Mouse (Mus musculus) hindbrain, embryonic 15.5 days (tissue): ENCODE data around the gene Ptges3. TPM values are rescaled to one million over a fixed set of nuclear protein-coding genes. Genes with fewer than 3 reads are reported as not detected.
A peak's percentile ranks its signal among the peaks of the same experiment; 100 is the strongest.
"Not testable (repeated sequence)": the region's sequence is repeated elsewhere in the genome, so short reads cannot be mapped to it uniquely, and the experiment has no call there.

Source experiments
- ATAC-seq: fragments of 200-750 bp; cut with Nextera tagmentation; 2 replicates; pipeline ENCODE4 v1.8.0; 2017; ENCODE audit warnings: low read depth, moderate number of reproducible peaks, moderate TSS enrichment; ENCODE audit not compliant: low FRiP score
- H3K27ac ChIP-seq: fragments of 300-500 bp; sonication (generic); replicated peaks from 2 replicates; pipeline ENCODE4 v1.5.1; 2015; ENCODE audit warnings: mild to moderate bottlenecking, inconsistent platforms
- H3K27me3 ChIP-seq: fragments of 300-500 bp; sonication (generic); 2 replicates; pipeline ENCODE4 v1.6.1; 2015; ENCODE audit warnings: control low read depth, inconsistent platforms
- H3K36me3 ChIP-seq: fragments of 300-500 bp; sonication (generic); 2 replicates; pipeline ENCODE4 v1.6.1; 2015; ENCODE audit warnings: control low read depth, inconsistent platforms
- H3K4me1 ChIP-seq: fragments of 300-500 bp; sonication (generic); replicated peaks from 2 replicates; pipeline ENCODE4 v1.6.1; 2015; ENCODE audit warnings: control low read depth, inconsistent platforms
- H3K4me2 ChIP-seq: fragments of 300-500 bp; sonication (generic); 2 replicates; pipeline ENCODE4 v1.6.1; 2015; ENCODE audit warnings: moderate library complexity, mild to moderate bottlenecking, inconsistent platforms
- H3K4me3 ChIP-seq: fragments of 300-500 bp; sonication (generic); 2 replicates; pipeline ENCODE4 v1.5.1; 2015; ENCODE audit warnings: mild to moderate bottlenecking, inconsistent platforms
- H3K9ac ChIP-seq: fragments of 300-500 bp; sonication (generic); 2 replicates; pipeline ENCODE4 v1.6.1; 2015; ENCODE audit warnings: inconsistent platforms
- H3K9me3 ChIP-seq: fragments of 300-500 bp; sonication (generic); 2 replicates; pipeline ENCODE4 v1.6.1; 2016; ENCODE audit warnings: control low read depth, inconsistent platforms
- WGBS: fragments of 180-500 bp; shearing (Covaris S2); methylation state at CpG from one replicate; pipeline ENCODE4 v1.1.7; 2015; 5-methylcytosine and 5-hydroxymethylcytosine counted together
- polyA plus RNA-seq: library from polyadenylated mRNA; unstranded; fragments of >200 nt; fragmentation: Nextera tagmentation; extraction: Ambion mirVana; gene quantifications from 2 replicates; pipeline ENCODE4 v1.2.1, GENCODE M21; 2015

Gene Ptges3
- polyA plus RNA-seq, 1 experiment from 2014 or later: 371 TPM

DNA sequence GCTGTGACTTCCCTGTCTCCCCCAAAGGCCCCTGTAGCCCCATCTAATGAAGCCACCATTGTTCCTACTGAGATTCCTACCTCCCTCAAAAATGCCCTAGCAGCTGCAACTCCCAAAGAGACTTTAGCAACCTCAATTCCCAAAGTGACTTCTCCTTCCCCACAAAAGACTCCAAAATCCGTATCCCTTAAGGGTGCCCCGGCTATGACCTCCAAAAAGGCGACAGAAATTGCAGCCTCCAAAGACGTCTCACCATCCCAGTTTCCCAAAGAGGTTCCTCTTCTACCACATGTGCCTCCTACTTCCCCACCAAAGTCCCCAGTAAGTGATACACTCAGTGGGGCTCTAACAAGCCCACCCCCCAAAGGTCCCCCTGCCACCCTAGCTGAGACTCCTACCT is 17.1 kb upstream of the Ptges3 start:
- Histone ChIP-seq H3K4me3 (no peak overlapping the region), H3K4me2 (no peak overlapping the region), H3K9me3 (no peaks in the 10 kb centered on the region), H3K27me3 (no peaks in the 10 kb centered on the region), H3K4me1 (peaks cover 36% of the 10 kb centered on the region), H3K36me3 (peaks cover 45% of the 10 kb centered on the region), H3K9ac (no peak overlapping the region), H3K27ac (no peak overlapping the region)
- 76% methylated on average over 4 of the region's 4 CpGs for WGBS
- ATAC-seq: no peak

DNA sequence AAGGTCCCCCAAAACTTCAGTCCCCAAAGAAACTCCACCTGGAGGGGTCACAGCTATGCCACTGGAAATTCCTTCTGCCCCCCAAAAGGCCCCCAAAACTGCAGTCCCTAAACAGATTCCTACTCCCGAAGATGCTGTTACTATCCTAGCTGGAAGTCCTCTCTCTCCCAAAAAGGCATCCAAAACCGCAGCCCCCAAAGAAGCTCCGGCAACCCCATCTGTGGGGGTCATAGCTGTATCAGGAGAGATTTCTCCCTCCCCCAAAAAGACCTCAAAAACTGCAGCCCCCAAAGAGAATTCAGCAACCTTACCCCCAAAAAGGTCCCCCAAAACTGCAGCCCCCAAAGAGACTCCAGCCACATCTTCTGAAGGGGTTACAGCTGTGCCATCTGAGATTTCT is 16.3 kb upstream of the Ptges3 start:
- ATAC-seq: no peak
- Histone ChIP-seq H3K9ac (no peak overlapping the region), H3K4me1 (peaks cover 27% of the 10 kb centered on the region), H3K9me3 (no peaks in the 10 kb centered on the region), H3K27ac (no peak overlapping the region), H3K36me3 (peaks cover 51% of the 10 kb centered on the region), H3K4me2 (no peak overlapping the region), H3K27me3 (no peaks in the 10 kb centered on the region), H3K4me3 (no peak overlapping the region)
- WGBS: 94% methylated on average over 3 of the region's 3 CpGs

DNA sequence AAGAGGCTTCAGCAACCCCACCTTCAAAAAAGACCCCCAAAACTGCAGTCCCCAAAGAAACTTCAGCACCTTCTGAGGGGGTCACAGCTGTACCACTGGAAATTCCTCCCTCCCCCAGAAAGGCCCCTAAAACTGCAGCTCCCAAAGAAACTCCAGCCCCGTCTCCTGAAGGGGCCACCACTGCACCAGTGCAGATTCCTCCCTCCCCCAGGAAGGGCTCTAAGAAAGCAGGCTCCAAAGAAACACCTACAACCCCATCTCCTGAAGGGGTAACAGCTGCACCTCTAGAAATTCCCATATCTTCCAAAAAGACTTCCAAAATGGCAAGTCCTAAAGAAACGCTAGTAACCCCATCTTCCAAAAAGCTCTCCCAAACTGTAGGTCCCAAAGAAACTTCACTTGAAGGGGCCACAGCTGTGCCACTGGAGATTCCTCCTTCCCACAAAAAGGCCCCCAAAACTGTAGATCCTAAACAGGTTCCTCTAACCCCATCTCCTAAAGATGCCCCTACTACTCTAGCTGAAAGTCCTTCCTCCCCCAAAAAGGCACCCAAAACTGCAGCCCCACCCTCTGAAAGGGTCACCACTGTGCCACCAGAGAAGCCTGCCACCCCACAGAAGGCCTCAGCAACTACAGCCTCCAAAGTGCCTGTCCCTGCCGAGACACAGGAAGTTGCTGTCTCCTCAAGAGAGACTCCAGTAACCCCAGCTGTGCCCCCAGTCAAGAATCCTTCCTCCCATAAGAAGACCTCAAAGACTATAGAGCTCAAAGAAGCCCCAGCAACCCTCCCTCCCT is 15.5 kb upstream of the Ptges3 start:
- no peak; the same call in 1 of the 2 replicates for ATAC-seq
- no peak overlapping the region for H3K27ac ChIP-seq
- peaks cover 20% of the 10 kb centered on the region for H3K4me1 ChIP-seq
- no peak overlapping the region for H3K4me3 ChIP-seq
- H3K36me3 ChIP-seq: peaks cover 59% of the 10 kb centered on the region
- H3K27me3 ChIP-seq: no peaks in the 10 kb centered on the region
- WGBS: 72% methylated on average over 3 of the region's 3 CpGs
- H3K4me2 ChIP-seq: no peak overlapping the region
- H3K9ac ChIP-seq: no peak overlapping the region
- H3K9me3 ChIP-seq: no peaks in the 10 kb centered on the region

DNA sequence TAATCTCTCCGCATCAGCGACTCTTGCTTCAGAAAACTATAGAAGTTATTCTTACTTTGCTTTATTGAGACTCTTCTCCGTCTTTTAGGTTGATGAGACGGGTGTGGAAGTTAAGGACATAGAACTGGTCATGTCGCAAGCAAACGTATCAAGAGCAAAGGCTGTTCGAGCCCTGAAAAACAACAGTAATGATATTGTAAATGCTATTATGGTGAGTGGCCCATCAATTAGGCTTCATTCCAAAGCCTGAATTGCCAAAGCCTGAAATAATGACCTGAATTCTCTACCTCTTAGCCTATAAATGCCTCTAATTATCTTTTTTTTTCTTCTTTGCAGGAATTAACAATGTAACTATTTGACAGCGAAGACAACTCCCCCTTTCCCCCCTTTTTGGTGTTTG is 10.6 kb upstream of the Ptges3 start:
- Histone ChIP-seq H3K9me3 (no peaks in the 10 kb centered on the region), H3K4me2 (no peak overlapping the region), H3K36me3 (peaks cover 64% of the 10 kb centered on the region), H3K27ac (no peak overlapping the region), H3K9ac (no peak overlapping the region), H3K27me3 (no peaks in the 10 kb centered on the region), H3K4me3 (no peak overlapping the region), H3K4me1 (peaks cover 8% of the 10 kb centered on the region; the same call in 1 of the 2 replicates)
- no peak for ATAC-seq
- WGBS: 96% methylated on average over 8 of the region's 8 CpGs

DNA sequence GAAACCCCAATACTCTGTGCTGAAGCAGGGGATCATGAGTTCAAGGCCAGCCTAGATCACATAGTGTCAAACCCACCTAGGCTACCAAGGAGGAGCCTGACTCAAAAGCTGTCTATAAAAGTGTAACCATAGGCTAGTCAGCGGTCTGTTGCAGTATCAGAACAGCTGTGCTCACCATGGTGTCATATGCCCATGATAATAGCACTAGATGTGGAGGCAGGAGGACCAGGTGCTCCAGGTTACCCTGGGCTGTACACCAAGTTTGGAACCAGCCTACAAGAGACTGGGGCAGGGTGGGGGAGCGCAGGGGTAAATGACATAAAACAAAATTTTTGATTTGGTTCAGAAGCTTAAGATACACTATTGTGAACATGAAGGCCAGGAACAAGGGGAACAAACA is 9.0 kb upstream of the Ptges3 start:
- H3K27me3 ChIP-seq: no peaks in the 10 kb centered on the region
- no peak overlapping the region for H3K9ac ChIP-seq
- no peak overlapping the region for H3K4me3 ChIP-seq
- no peak overlapping the region for H3K4me2 ChIP-seq
- peaks cover 59% of the 10 kb centered on the region for H3K36me3 ChIP-seq
- no peak for ATAC-seq
- no peaks in the 10 kb centered on the region for H3K9me3 ChIP-seq
- H3K27ac ChIP-seq: no peak overlapping the region
- 94% methylated on average over 2 of the region's 2 CpGs for WGBS
- H3K4me1 ChIP-seq: peaks cover 3% of the 10 kb centered on the region; the same call in 1 of the 2 replicates

DNA sequence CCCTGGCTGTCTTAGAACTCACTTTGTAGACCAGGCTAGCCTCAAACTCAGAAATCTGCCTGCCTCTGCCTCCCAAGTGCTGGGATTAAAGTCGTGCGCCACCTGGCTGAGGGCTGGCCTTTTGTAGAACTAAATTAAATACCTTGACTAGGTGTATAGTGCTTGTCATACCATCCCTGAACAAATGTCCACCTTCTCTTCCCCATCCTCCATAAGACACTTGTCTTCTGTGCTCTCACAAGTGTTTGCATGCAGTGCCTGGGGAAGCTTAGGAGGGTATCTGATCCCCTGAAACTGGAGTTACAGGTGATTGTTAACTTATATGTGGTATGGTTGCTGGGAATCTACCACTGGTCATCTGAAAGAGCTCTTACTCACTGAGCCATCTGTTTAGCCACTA is 8.4 kb upstream of the Ptges3 start:
- Histone ChIP-seq H3K9me3 (no peaks in the 10 kb centered on the region), H3K9ac (no peak overlapping the region), H3K36me3 (peaks cover 54% of the 10 kb centered on the region), H3K27ac (no peak overlapping the region), H3K4me2 (no peak overlapping the region), H3K4me1 (no peaks in the 10 kb centered on the region), H3K4me3 (no peak overlapping the region), H3K27me3 (no peaks in the 10 kb centered on the region)
- 90% methylated on average over 2 of the region's 2 CpGs for WGBS
- ATAC-seq: no peak

DNA sequence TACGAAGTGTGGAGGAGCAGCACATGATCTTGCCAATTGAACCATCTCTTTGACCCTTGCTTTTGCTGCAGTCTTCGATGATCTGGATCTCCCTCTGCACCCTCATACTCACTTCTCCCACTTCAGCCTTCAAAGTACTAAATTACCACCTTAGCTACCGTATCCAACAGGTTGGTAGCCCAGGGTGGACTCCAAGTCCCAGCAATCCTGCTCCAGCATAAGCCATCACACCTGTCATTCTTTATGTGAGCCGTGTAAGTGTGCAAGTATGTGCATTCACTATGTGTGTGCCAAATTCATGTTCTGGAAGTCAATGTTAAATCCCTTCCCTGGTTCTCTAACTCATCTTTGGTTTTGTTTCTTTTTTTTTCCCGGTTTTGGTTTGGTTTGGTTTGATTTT is 7.2 kb upstream of the Ptges3 start:
- Histone ChIP-seq H3K4me2 (no peak overlapping the region), H3K4me1 (no peaks in the 10 kb centered on the region), H3K36me3 (peaks cover 42% of the 10 kb centered on the region), H3K4me3 (no peak overlapping the region), H3K9ac (no peak overlapping the region), H3K27me3 (no peaks in the 10 kb centered on the region), H3K27ac (no peak overlapping the region), H3K9me3 (no peaks in the 10 kb centered on the region)
- 96% methylated on average over 5 of the region's 5 CpGs for WGBS
- ATAC-seq: no peak

DNA sequence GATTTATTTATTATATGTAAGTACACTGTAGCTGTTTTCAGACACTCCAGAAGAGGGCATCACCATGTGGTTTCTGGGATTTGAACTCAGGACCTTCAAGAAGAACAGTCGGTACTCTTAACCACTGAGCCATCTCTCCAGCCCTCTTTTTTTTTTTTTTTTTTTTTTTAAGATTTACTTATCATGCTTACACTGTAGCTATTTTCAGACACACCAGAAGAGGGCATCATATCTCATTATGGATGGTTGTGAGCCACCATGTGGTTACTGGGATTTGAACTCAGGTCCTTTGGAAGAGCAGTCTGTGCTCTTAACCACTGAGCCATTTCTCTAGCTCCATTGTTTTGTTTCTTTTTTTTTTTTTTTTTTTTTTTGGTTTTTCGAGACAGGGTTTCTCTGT is 6.6 kb upstream of the Ptges3 start:
- not testable (repeated sequence) for H3K9ac ChIP-seq, H3K9me3 ChIP-seq, H3K4me2 ChIP-seq, H3K4me3 ChIP-seq, H3K4me1 ChIP-seq, ATAC-seq, H3K27me3 ChIP-seq, H3K27ac ChIP-seq
- peaks cover 37% of the 10 kb centered on the region for H3K36me3 ChIP-seq
- 95% methylated on average over 1 of the region's 2 CpGs for WGBS

DNA sequence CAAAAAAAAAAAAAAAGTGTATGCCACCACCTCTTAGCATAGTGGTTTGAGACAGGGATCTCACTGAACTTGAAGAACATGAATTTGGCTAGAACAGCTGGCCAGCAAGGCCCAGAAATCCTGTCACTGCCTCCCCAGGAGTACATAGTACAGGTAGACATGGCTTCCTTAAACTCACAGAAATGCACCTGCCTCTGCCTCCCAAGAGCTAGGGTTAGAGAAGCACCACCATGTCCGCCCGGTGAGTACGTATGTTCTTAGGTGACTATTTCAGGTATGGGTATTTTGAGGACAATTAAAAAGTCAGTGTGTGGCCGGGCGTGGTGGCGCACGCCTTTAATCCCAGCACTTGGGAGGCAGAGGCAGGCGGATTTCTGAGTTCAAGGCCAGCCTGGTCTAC is 5.8 kb upstream of the Ptges3 start:
- Histone ChIP-seq H3K4me1 (peaks cover 7% of the 10 kb centered on the region), H3K4me3 (no peak overlapping the region), H3K9me3 (no peaks in the 10 kb centered on the region), H3K9ac (no peak overlapping the region), H3K27me3 (no peaks in the 10 kb centered on the region), H3K27ac (no peak overlapping the region), H3K36me3 (peaks cover 29% of the 10 kb centered on the region), H3K4me2 (no peak overlapping the region)
- ATAC-seq: no peak
- WGBS: 94% methylated on average over 8 of the region's 8 CpGs

DNA sequence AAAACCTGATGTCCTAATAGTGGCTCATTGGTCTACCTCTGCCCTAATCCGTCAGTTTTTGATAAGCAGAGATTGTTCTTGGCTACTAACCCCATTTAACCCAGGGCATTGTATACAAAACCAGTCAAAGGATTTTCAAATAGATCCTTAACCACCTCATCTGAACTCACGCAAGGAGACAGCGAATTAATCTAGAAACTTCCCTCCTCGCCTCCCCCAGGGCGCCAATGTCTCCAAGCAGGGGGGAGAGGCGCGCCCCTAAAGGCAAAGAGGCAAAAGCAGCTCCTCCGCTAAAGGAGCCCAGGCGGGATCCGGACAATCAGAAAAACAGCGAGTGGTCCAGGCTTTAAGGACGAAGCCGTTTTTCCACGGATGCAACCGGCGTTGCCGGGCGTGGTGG is 570 bp upstream of the Ptges3 start:
- no peaks in the 10 kb centered on the region for H3K9me3 ChIP-seq
- H3K4me2 ChIP-seq: peak overlapping the region; percentile 71
- peak overlapping the region; percentile 83 for H3K4me3 ChIP-seq
- ATAC-seq: no peak
- no peaks in the 10 kb centered on the region for H3K27me3 ChIP-seq
- H3K36me3 ChIP-seq: no peaks in the 10 kb centered on the region
- whole genome bisulfite sequencing: under 1% methylated on average over 18 of the region's 18 CpGs
- peaks cover 31% of the 10 kb centered on the region for H3K4me1 ChIP-seq
- H3K27ac ChIP-seq: peak overlapping the region; percentile 96
- peak overlapping the region; percentile 66 for H3K9ac ChIP-seq

DNA sequence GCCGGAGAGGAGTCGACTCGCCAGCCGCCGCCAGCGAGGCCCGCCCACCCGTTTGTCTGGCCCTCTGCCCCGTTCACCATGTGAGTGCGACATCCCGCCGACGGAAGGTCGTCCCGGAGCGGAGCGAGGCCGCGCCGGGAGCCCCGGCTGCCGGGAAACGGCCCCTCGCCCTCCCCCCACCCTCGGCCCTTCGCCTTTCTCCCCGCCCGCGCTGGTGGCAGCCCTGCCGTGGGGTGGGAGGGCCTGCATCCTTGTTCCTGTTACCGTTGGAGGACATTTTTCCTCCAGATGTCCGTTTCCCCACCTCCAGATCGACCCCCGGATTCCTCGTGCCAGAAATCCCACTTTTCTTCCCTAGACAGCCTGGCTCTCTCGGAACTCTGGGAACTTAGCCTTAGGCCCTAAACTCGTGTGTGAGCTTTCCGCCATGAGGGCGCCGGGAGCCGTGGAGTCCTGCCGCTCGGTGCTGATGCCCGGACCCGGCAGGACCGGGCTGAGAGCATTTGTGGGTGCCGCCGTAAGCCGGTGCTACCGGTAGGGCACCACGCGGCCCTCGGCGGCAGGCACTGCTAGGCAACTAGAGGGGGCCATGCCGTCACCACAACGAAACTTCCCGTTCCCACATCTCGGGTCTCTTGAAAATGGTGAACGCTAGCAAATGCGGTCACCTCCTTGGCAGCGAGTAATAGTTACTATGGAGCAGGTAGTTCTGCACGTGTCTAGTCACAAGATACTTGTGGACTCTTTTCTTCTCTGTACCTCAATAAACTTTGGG is 640 bp downstream of the Ptges3 start:
- Histone ChIP-seq H3K4me2 (peak overlapping the region; percentile 71), H3K4me1 (peaks cover 31% of the 10 kb centered on the region), H3K27ac (peak overlapping the region; percentile 96), H3K27me3 (no peaks in the 10 kb centered on the region), H3K4me3 (peak overlapping the region; percentile 83), H3K9me3 (no peaks in the 10 kb centered on the region), H3K36me3 (no peaks in the 10 kb centered on the region), H3K9ac (peak overlapping the region; percentile 78)
- ATAC-seq: peak; percentile 14; the same call in 1 of the 2 replicates
- under 1% methylated on average over 61 of the region's 62 CpGs for WGBS

DNA sequence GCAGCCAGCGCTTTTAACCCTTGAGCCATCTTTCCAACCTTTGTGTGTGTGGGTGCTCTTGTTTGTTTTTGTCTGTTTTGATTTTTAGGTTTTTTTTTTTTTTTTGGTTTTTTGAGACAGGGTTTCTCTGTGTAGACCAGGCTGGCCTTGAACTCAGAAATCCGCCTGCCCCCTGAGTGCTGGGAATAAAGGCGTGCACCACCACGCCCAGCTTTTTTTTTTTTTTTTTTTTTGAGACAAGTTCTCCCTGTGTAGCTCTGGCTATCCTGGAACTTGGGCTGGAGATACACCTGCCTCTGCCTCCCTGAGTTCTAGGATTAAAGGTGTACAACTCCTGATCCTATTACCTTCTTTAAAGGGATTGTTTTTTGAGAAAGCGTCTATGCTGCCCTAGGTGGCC is 2.4 kb downstream of the Ptges3 start:
- peak overlapping the region; percentile 71 for H3K4me2 ChIP-seq
- 86% methylated on average over 5 of the region's 5 CpGs for WGBS
- no peaks in the 10 kb centered on the region for H3K9me3 ChIP-seq
- no peaks in the 10 kb centered on the region for H3K27me3 ChIP-seq
- H3K9ac ChIP-seq: no peak overlapping the region
- H3K27ac ChIP-seq: no peak overlapping the region
- no peak for ATAC-seq
- peak overlapping the region; percentile 83 for H3K4me3 ChIP-seq
- peaks cover 31% of the 10 kb centered on the region for H3K4me1 ChIP-seq
- H3K36me3 ChIP-seq: no peaks in the 10 kb centered on the region
